Mouse (Mus musculus) hindbrain, embryonic 14.5 days (tissue): ENCODE results near the gene Myl3. TPM values are rescaled to one million over a fixed set of nuclear protein-coding genes. Genes with fewer than 3 reads are reported as not detected.

Experiments
- polyA plus RNA-seq: library from polyadenylated mRNA; unstranded; fragments of >200 nt; fragmentation: Nextera tagmentation; extraction: Ambion mirVana; gene quantifications from 2 replicates; pipeline ENCODE4 v1.2.1, GENCODE M21; 2014

Myl3 gene
- polyA plus RNA-seq, 1 experiment from 2014 or later: 0.43 TPM

Other genes starting within 250 kb of the Myl3 start
- gene Setd2, start 209.3 kb upstream of the Myl3 start, polyA plus RNA-seq: 48.4 and 49.2 TPM in 2 replicates
- 16.4 and 16.8 TPM in 2 replicates for gene Nradd, start 117.4 kb upstream of the Myl3 start, polyA plus RNA-seq
- 2.2 and 4.0 TPM in 2 replicates for gene Nbeal2, start 87.7 kb upstream of the Myl3 start, polyA plus RNA-seq
- gene Ccdc12, start 85.4 kb upstream of the Myl3 start, polyA plus RNA-seq: 84.6 and 97.6 TPM in 2 replicates
- gene Pth1r, start 5.3 kb downstream of the Myl3 start, polyA plus RNA-seq: 10.1 and 12.8 TPM in 2 replicates
- not detected in 2 replicates for gene Prss42, start 56.3 kb downstream of the Myl3 start, polyA plus RNA-seq
- gene Prss44, start 72.1 kb downstream of the Myl3 start, polyA plus RNA-seq: not detected in 2 replicates
- gene Prss43, start 84.8 kb downstream of the Myl3 start, polyA plus RNA-seq: not detected in 2 replicates
- 0.16 TPM in 1 of 2 replicates, not detected in the other for gene Prss45, start 92.7 kb downstream of the Myl3 start, polyA plus RNA-seq
- gene Prss46, start 102.6 kb downstream of the Myl3 start, polyA plus RNA-seq: not detected in 2 replicates
- 0.31 TPM in 1 of 2 replicates, not detected in the other for gene Prss50, start 116.1 kb downstream of the Myl3 start, polyA plus RNA-seq
- gene Als2cl, start 138.0 kb downstream of the Myl3 start, polyA plus RNA-seq: 1.4 and 1.9 TPM in 2 replicates
- 2.3 and 2.4 TPM in 2 replicates for gene Tmie, start 138.3 kb downstream of the Myl3 start, polyA plus RNA-seq
- gene Fam240a, start 175.0 kb downstream of the Myl3 start, polyA plus RNA-seq: not detected in 2 replicates
- 0.14 and 0.40 TPM in 2 replicates for gene Tdgf1, start 204.3 kb downstream of the Myl3 start, polyA plus RNA-seq
- gene Lrrc2, start 209.7 kb downstream of the Myl3 start, polyA plus RNA-seq: 0.86 and 1.0 TPM in 2 replicates
- gene Rtp3, start 248.7 kb downstream of the Myl3 start, polyA plus RNA-seq: not detected in 2 replicates